Mouse (Mus musculus) neural tube, embryonic 15.5 days (tissue): ENCODE measurements around the gene Hdgfl3. TPM values are rescaled to one million over a fixed set of nuclear protein-coding genes. Genes with fewer than 3 reads are reported as not detected.

Source experiments
- ATAC-seq: fragments of 200-750 bp; cut with Nextera tagmentation; 2 replicates; pipeline ENCODE4 v1.8.0; 2017; ENCODE audit warnings: mild to moderate bottlenecking, moderate TSS enrichment, moderate library complexity; ENCODE audit not compliant: low FRiP score
- H3K27ac ChIP-seq: fragments of 300-500 bp; sonication (generic); replicated peaks from 2 replicates; pipeline ENCODE4 v1.5.1; 2015; ENCODE audit warnings: mild to moderate bottlenecking, inconsistent platforms
- H3K27me3 ChIP-seq: fragments of 300-500 bp; sonication (generic); replicated peaks from 2 replicates; pipeline ENCODE4 v1.6.1; 2015; ENCODE audit warnings: inconsistent platforms
- H3K36me3 ChIP-seq: fragments of 300-500 bp; sonication (generic); 2 replicates; pipeline ENCODE4 v1.6.1; 2015; ENCODE audit warnings: inconsistent platforms
- H3K4me1 ChIP-seq: fragments of 300-500 bp; sonication (generic); 2 replicates; pipeline ENCODE4 v1.6.1; 2015; ENCODE audit warnings: inconsistent platforms
- H3K4me2 ChIP-seq: fragments of 300-500 bp; sonication (generic); 2 replicates; pipeline ENCODE4 v1.6.1; 2015; ENCODE audit warnings: inconsistent platforms, mild to moderate bottlenecking, moderate library complexity
- H3K4me3 ChIP-seq: fragments of 300-500 bp; sonication (generic); replicated peaks from 2 replicates; pipeline ENCODE4 v1.5.1; 2015; ENCODE audit warnings: mild to moderate bottlenecking, inconsistent platforms
- H3K9ac ChIP-seq: fragments of 300-500 bp; sonication (generic); replicated peaks from 2 replicates; pipeline ENCODE4 v1.6.1; 2015; ENCODE audit warnings: mild to moderate bottlenecking, inconsistent platforms
- H3K9me3 ChIP-seq: fragments of 300-500 bp; sonication (generic); replicated peaks from 2 replicates; pipeline ENCODE4 v1.6.1; 2016; ENCODE audit warnings: inconsistent platforms
- WGBS: fragments of 180-500 bp; shearing (Covaris S2); methylation state at CpG from one replicate; pipeline ENCODE4 v1.1.7; 2015; ENCODE audit warnings: mixed read lengths; 5-methylcytosine and 5-hydroxymethylcytosine counted together
- polyA plus RNA-seq: library from polyadenylated mRNA; unstranded; fragments of >200 nt; fragmentation: Nextera tagmentation; extraction: Ambion mirVana; gene quantifications from 2 replicates; pipeline ENCODE4 v1.2.1, GENCODE M21; 2015

The Hdgfl3 gene
- 50.4 and 57.4 TPM in 2 replicates for polyA plus RNA-seq

- under 1% methylated on average over 53 of the region's 63 CpGs for whole genome bisulfite sequencing
- peak within 1 kb of the TSS; percentile 97 for H3K27ac ChIP-seq
- no peaks in the 10 kb centered on the region for H3K27me3 ChIP-seq
- no peaks in the 10 kb centered on the region for H3K9me3 ChIP-seq
- ATAC-seq: peak; percentile 91
- H3K4me2 ChIP-seq: peak within 1 kb of the TSS; percentile 62
- peak within 1 kb of the TSS; percentile 99 for H3K9ac ChIP-seq
- peak within 1 kb of the TSS; percentile 93 for H3K4me3 ChIP-seq
- peaks cover 38% of the 10 kb centered on the region for H3K4me1 ChIP-seq
- H3K36me3 ChIP-seq: no peaks in the 10 kb centered on the region
These were observed at the start of gene Hdgfl3 for GRCm38 (mm10) chr7:81934267-81934745. Hdgfl3 (minus strand) TSS chr7:81934473.

- WGBS: 83% methylated on average over 6 of the region's 6 CpGs
- ATAC-seq: no peak
These were observed 49.4 kb upstream of the Hdgfl3 start for GRCm38 (mm10) chr7:81983651-81984050.

GRCm38 (mm10) chr7:81978304-81978703 is 44.0 kb upstream of the Hdgfl3 start:
- H3K9me3 ChIP-seq: no peaks in the 10 kb centered on the region
- no peak overlapping the region for H3K4me3 ChIP-seq
- H3K36me3 ChIP-seq: no peaks in the 10 kb centered on the region
- no peaks in the 10 kb centered on the region for H3K27me3 ChIP-seq
- no peak overlapping the region for H3K4me2 ChIP-seq
- ATAC-seq: no peak
- no peak overlapping the region for H3K27ac ChIP-seq
- WGBS: 66% methylated on average over 8 of the region's 8 CpGs
- no peaks in the 10 kb centered on the region for H3K4me1 ChIP-seq
- no peak overlapping the region for H3K9ac ChIP-seq

More at GRCm38 (mm10) chr7:81983651-81984050, 49.4 kb upstream of the Hdgfl3 start:
- Histone ChIP-seq H3K9me3 (no peaks in the 10 kb centered on the region), H3K36me3 (no peaks in the 10 kb centered on the region), H3K27me3 (peaks cover 7% of the 10 kb centered on the region), H3K27ac (no peak overlapping the region), H3K4me3 (no peak overlapping the region), H3K4me1 (no peaks in the 10 kb centered on the region), H3K9ac (no peak overlapping the region), H3K4me2 (no peak overlapping the region)

GRCm38 (mm10) chr7:81974616-81975015 is 40.3 kb upstream of the Hdgfl3 start:
- H3K4me2 ChIP-seq: no peak overlapping the region
- ATAC-seq: no peak
- no peaks in the 10 kb centered on the region for H3K9me3 ChIP-seq
- no peaks in the 10 kb centered on the region for H3K36me3 ChIP-seq
- no peak overlapping the region for H3K9ac ChIP-seq
- 93% methylated on average over 10 of the region's 10 CpGs for WGBS
- 0 out of 2 replicates have a peak, but pooled peaks cover 5% of the 10 kb centered on the region for H3K27me3 ChIP-seq
- no peaks in the 10 kb centered on the region for H3K4me1 ChIP-seq
- H3K27ac ChIP-seq: no peak overlapping the region
- no peak overlapping the region for H3K4me3 ChIP-seq

- no peak overlapping the region for H3K9ac ChIP-seq
- ATAC-seq: no peak
- 0 out of 2 replicates have a peak, but pooled peaks cover 5% of the 10 kb centered on the region for H3K27me3 ChIP-seq
- WGBS: 93% methylated on average over 12 of the region's 12 CpGs
- H3K4me2 ChIP-seq: no peak overlapping the region
- H3K36me3 ChIP-seq: no peaks in the 10 kb centered on the region
- H3K4me3 ChIP-seq: no peak overlapping the region
- no peaks in the 10 kb centered on the region for H3K4me1 ChIP-seq
- no peaks in the 10 kb centered on the region for H3K9me3 ChIP-seq
- H3K27ac ChIP-seq: no peak overlapping the region
These were observed 39.7 kb upstream of the Hdgfl3 start for GRCm38 (mm10) chr7:81973939-81974338.

GRCm38 (mm10) chr7:81973339-81973738 is 39.1 kb upstream of the Hdgfl3 start:
- no peak overlapping the region for H3K4me3 ChIP-seq
- no peak overlapping the region for H3K27ac ChIP-seq
- ATAC-seq: no peak
- H3K27me3 ChIP-seq: 0 out of 2 replicates have a peak, but pooled peaks cover 5% of the 10 kb centered on the region
- H3K9ac ChIP-seq: no peak overlapping the region
- no peaks in the 10 kb centered on the region for H3K36me3 ChIP-seq
- H3K4me2 ChIP-seq: no peak overlapping the region
- H3K4me1 ChIP-seq: no peaks in the 10 kb centered on the region
- WGBS: 98% methylated on average over 5 of the region's 5 CpGs
- no peaks in the 10 kb centered on the region for H3K9me3 ChIP-seq

GRCm38 (mm10) chr7:81968975-81969374 is 34.7 kb upstream of the Hdgfl3 start:
- Histone ChIP-seq H3K4me1 (no peaks in the 10 kb centered on the region), H3K9ac (no peak overlapping the region), H3K27me3 (0 out of 2 replicates have a peak, but pooled peaks cover 5% of the 10 kb centered on the region), H3K27ac (no peak overlapping the region), H3K4me3 (no peak overlapping the region), H3K9me3 (no peaks in the 10 kb centered on the region), H3K4me2 (no peak overlapping the region), H3K36me3 (no peaks in the 10 kb centered on the region)
- no peak for ATAC-seq
- WGBS: 81% methylated on average over 6 of the region's 6 CpGs

GRCm38 (mm10) chr7:81968451-81968850 is 34.2 kb upstream of the Hdgfl3 start:
- ATAC-seq: no peak
- Histone ChIP-seq H3K27me3 (0 out of 2 replicates have a peak, but pooled peaks cover 5% of the 10 kb centered on the region), H3K36me3 (no peaks in the 10 kb centered on the region), H3K4me2 (no peak overlapping the region), H3K27ac (no peak overlapping the region), H3K4me1 (no peaks in the 10 kb centered on the region), H3K4me3 (no peak overlapping the region), H3K9me3 (no peaks in the 10 kb centered on the region), H3K9ac (no peak overlapping the region)
- 74% methylated on average over 4 of the region's 4 CpGs for WGBS

- Histone ChIP-seq H3K27me3 (no peaks in the 10 kb centered on the region), H3K9ac (no peak overlapping the region), H3K9me3 (no peaks in the 10 kb centered on the region), H3K4me3 (no peak overlapping the region), H3K4me2 (no peak overlapping the region), H3K4me1 (no peaks in the 10 kb centered on the region), H3K27ac (no peak overlapping the region), H3K36me3 (no peaks in the 10 kb centered on the region)
- ATAC-seq: no peak
- 89% methylated on average over 5 of the region's 5 CpGs for WGBS
These were observed 31.9 kb upstream of the Hdgfl3 start for GRCm38 (mm10) chr7:81966195-81966594.

- Histone ChIP-seq H3K9me3 (no peaks in the 10 kb centered on the region), H3K4me1 (no peaks in the 10 kb centered on the region), H3K9ac (no peak overlapping the region), H3K27ac (no peak overlapping the region), H3K27me3 (no peaks in the 10 kb centered on the region), H3K4me3 (no peak overlapping the region), H3K4me2 (no peak overlapping the region), H3K36me3 (no peaks in the 10 kb centered on the region)
- ATAC-seq: peak; percentile 45; the same call in 1 of the 2 replicates
- WGBS: 3% methylated on average over 3 of the region's 3 CpGs
These were observed 25.4 kb upstream of the Hdgfl3 start for GRCm38 (mm10) chr7:81959704-81960103.

GRCm38 (mm10) chr7:81954208-81954846 is 20.1 kb upstream of the Hdgfl3 start:
- Histone ChIP-seq H3K27me3 (no peaks in the 10 kb centered on the region), H3K9ac (no peak overlapping the region), H3K27ac (no peak overlapping the region), H3K4me1 (no peaks in the 10 kb centered on the region), H3K36me3 (no peaks in the 10 kb centered on the region), H3K4me2 (no peak overlapping the region), H3K4me3 (no peak overlapping the region), H3K9me3 (no peaks in the 10 kb centered on the region)
- peak; percentile 57; the same call in 1 of the 2 replicates for ATAC-seq

- 83% methylated on average over 2 of the region's 2 CpGs for WGBS
- ATAC-seq: no peak
- H3K36me3 ChIP-seq: no peaks in the 10 kb centered on the region
- no peaks in the 10 kb centered on the region for H3K27me3 ChIP-seq
- no peak overlapping the region for H3K4me2 ChIP-seq
- no peaks in the 10 kb centered on the region for H3K4me1 ChIP-seq
- H3K27ac ChIP-seq: no peak overlapping the region
- no peaks in the 10 kb centered on the region for H3K9me3 ChIP-seq
- H3K9ac ChIP-seq: no peak overlapping the region
- no peak overlapping the region for H3K4me3 ChIP-seq
These were observed 16.2 kb upstream of the Hdgfl3 start for GRCm38 (mm10) chr7:81950499-81950898.
